In the genomic region with DNA sequence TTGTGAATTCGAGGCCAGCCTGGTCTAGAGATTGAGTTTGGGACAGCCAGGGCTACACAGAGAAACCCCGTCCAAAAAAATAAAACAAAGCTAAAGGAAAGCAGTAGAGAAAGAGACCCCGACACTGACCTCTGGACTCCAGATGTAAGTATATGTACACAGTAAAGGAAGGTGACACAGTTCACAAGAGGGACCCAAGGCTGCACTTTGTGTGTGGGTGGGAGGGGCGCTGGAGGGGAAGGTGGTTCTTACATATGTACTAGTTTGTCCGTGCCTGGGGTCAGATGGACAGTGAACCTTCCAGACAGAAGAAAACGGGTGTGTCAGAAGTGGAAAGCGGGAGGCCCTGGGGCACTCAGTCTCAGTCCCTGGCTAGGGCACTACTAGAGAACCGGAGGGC, we compare ENCODE assay signal across 26 mouse cellular contexts. TPM values are rescaled to one million over a fixed set of nuclear protein-coding genes. Genes with fewer than 3 reads are reported as not detected.
A peak's percentile ranks its signal among the peaks of the same experiment; 100 is the strongest.
DNase-seq lines count a peak whose midpoint lies in the region; ATAC-seq and TF ChIP-seq lines count a peak whose summit lies in the region.
"Had no signal": no experiment of that assay in that cellular context is flagged by ENCODE, and none has a peak within 500 bp of the region (broad histone marks: within the 10 kb centered on the region; RNA-seq: fewer than 3 reads in every experiment).

No protein-coding gene starts in this region.

- H3K4me1 ChIP-seq in testis, adult 2 months (ENCODE audit: control insufficient read depth, insufficient read depth, low read length) = 0 out of 2 replicates have a peak, but pooled peaks cover 2% of the 10 kb centered on the region
- H3K4me1 ChIP-seq in intestine, embryonic 16.5 days (ENCODE audit: control insufficient read depth, insufficient read depth, low read length) = peaks cover 5% of the 10 kb centered on the region; the same call in 1 of the 2 replicates
- H3K4me1 ChIP-seq in kidney, embryonic 16.5 days (ENCODE audit: insufficient read depth, low read length) = no peaks in the 10 kb centered on the region

- peak; percentile 69 for ATAC-seq in intestine, embryonic 16.5 days
- no peak for ATAC-seq in kidney, embryonic 16.5 days (ENCODE audit: low FRiP score, low TSS enrichment)
- ATAC-seq: forebrain, embryonic 14.5 days; forebrain, postnatal 0 days; hindbrain, postnatal 0 days; inflammation-experienced regulatory T-cells, adult 6 months had no signal

- H3K27ac ChIP-seq in testis, adult 2 months (ENCODE audit: control insufficient read depth, insufficient read depth, low read depth, low read length) = peak overlapping the region; percentile 65
- no peak overlapping the region for H3K27ac ChIP-seq in intestine, embryonic 16.5 days (ENCODE audit: low read length)
- H3K27ac ChIP-seq in kidney, embryonic 16.5 days (ENCODE audit: low read length) = no peak overlapping the region
- H3K27ac ChIP-seq: gastrocnemius, adult 2 months; heart, embryonic 13.5 days; hindbrain, embryonic 14.5 days; hindbrain, postnatal 0 days had no signal

- H3K36me3 ChIP-seq in testis, adult 2 months (ENCODE audit: control insufficient read depth, insufficient read depth, low read length) = no peaks in the 10 kb centered on the region
- H3K36me3 ChIP-seq in intestine, embryonic 16.5 days (ENCODE audit: control insufficient read depth, insufficient read depth, low read length) = no peaks in the 10 kb centered on the region
- H3K36me3 ChIP-seq in kidney, embryonic 16.5 days (ENCODE audit: insufficient read depth, low read length) = peaks cover 6% of the 10 kb centered on the region; the same call in 1 of the 2 replicates

- H3K4me3 ChIP-seq in testis, adult 2 months (ENCODE audit: control insufficient read depth, low read depth, low read length) = no peak overlapping the region
- H3K4me3 ChIP-seq in intestine, embryonic 16.5 days (ENCODE audit: low read length) = no peak overlapping the region
- no peak overlapping the region for H3K4me3 ChIP-seq in kidney, embryonic 16.5 days (ENCODE audit: low read length)
- H3K4me3 ChIP-seq: gastrocnemius, adult 2 months; heart, embryonic 13.5 days had no signal

- 0 out of 2 replicates have a peak overlapping the region, but pooled peaks have one; percentile 43 for H3K9ac ChIP-seq in intestine, embryonic 16.5 days (ENCODE audit: low read depth, low read length)
- no peak overlapping the region for H3K9ac ChIP-seq in kidney, embryonic 16.5 days (replicated peaks; ENCODE audit: low read length)
- H3K9ac ChIP-seq: forebrain, postnatal 0 days; hindbrain, embryonic 14.5 days had no signal

- peaks cover 4% of the 10 kb centered on the region; the same call in 1 of the 2 replicates for H3K9me3 ChIP-seq in intestine, embryonic 16.5 days (ENCODE audit: control insufficient read depth, low read length)
- H3K9me3 ChIP-seq in kidney, embryonic 16.5 days (ENCODE audit: low read length) = 0 out of 2 replicates have a peak, but pooled peaks cover 4% of the 10 kb centered on the region
- H3K9me3 ChIP-seq: heart, embryonic 13.5 days had no signal

- peak; percentile 29 for DNase-seq in adrenal gland, adult 2 months
- DNase-seq in adrenal gland, adult 8-10 months = no peak
- DNase-seq in testis, postnatal 10 days (ENCODE audit: low spot score) = no peak
- DNase-seq in thymus, postnatal 25 days = no peak
- no peak for DNase-seq in left cerebral cortex, postnatal 14 days (ENCODE audit: low spot score in 2 of 2)
- DNase-seq: adrenal gland, postnatal 25 days; B cell, adult 2 months; cerebellum, adult 11-12 months; cerebellum, adult 8-10 months; cerebellum, postnatal 10 days; cerebellum, postnatal 36 days; forebrain, postnatal 0 days; gastrocnemius, adult 2 months; gastrocnemius, postnatal 14 days; heart, adult 11 months; heart, postnatal 14 days; heart, postnatal 4 days had no signal

- no peak for TF ChIP-seq POLR2A in testis, adult 2 months (IDR thresholded peaks at IDR 0.05; ENCODE audit: control insufficient read depth, low read depth, low read length)

- intact Hi-C loops in left cerebral cortex, postnatal 14 days (cut with DNase I) = no loop called here

- WGBS in intestine, embryonic 16.5 days = 57% methylated on average over 8 of the region's 8 CpGs
- WGBS in kidney, embryonic 16.5 days = 70% methylated on average over 8 of the region's 8 CpGs

- TF ChIP-seq CTCF in testis, adult 2 months (IDR thresholded peaks at IDR 0.05; ENCODE audit: control insufficient read depth, insufficient read depth, insufficient replicate concordance, low read depth, low read length) = no peak

- no peak overlapping the region for H3K4me2 ChIP-seq in intestine, embryonic 16.5 days (ENCODE audit: low read depth, low read length)
- no peak overlapping the region for H3K4me2 ChIP-seq in kidney, embryonic 16.5 days (replicated peaks; ENCODE audit: low read depth, low read length)
- H3K4me2 ChIP-seq: heart, embryonic 13.5 days; hindbrain, embryonic 14.5 days had no signal

- H3K27me3 ChIP-seq in testis, adult 2 months (ENCODE audit: control insufficient read depth, insufficient read depth, low read length) = no peaks in the 10 kb centered on the region
- no peaks in the 10 kb centered on the region for H3K27me3 ChIP-seq in intestine, embryonic 16.5 days (replicated peaks; ENCODE audit: control insufficient read depth, insufficient read depth, low read length)
- H3K27me3 ChIP-seq in kidney, embryonic 16.5 days (ENCODE audit: insufficient read depth, low read length) = no peaks in the 10 kb centered on the region
- H3K27me3 ChIP-seq: CH12.LX; heart, embryonic 13.5 days had no signal

RNA-seq across cellular contexts. Expression of a gene that starts 9.8 kb away (rescaled TPM):
- 10 to 100 TPM; 32.8 to 35.7 TPM for total RNA-seq in adrenal gland, adult 2 months (2021)
- 27.8 and 29.6 TPM in 2 replicates for polyA plus RNA-seq in adrenal gland, adult 2 months (2012; rRNA removed)
- total RNA-seq in adrenal gland, adult 8-10 months (2022) = 10 to 100 TPM; 31.2 to 80.8 (median 57.9) TPM
- polyA plus RNA-seq in testis, adult 2 months (2012; rRNA removed) = 1,873 and 2,193 TPM in 2 replicates
- polyA plus RNA-seq in intestine, embryonic 16.5 days (2015; fragmentation: Nextera tagmentation; extraction: Ambion mirVana) = 30.5 and 37.1 TPM in 2 replicates
- 57.7 and 76.5 TPM in 2 replicates for polyA plus RNA-seq in kidney, embryonic 16.5 days (2015; fragmentation: Nextera tagmentation; extraction: Ambion mirVana)
- total RNA-seq in left cerebral cortex, postnatal 14 days (2021) = 10 to 100 TPM; 92.6 to 95.3 TPM

RNA-seq across cellular contexts. Expression of a gene that starts 10.2 kb away (rescaled TPM):
- total RNA-seq in adrenal gland, adult 2 months (2021) = 10 to 100 TPM in 1 of 2 experiments, 1 to 10 TPM in 1; 5.3 to 19.1 TPM
- 25.3 and 26.6 TPM in 2 replicates for polyA plus RNA-seq in adrenal gland, adult 2 months (2012; rRNA removed)
- total RNA-seq in adrenal gland, adult 8-10 months (2022) = 10 to 100 TPM in 3 of 4 experiments, 1 to 10 TPM in 1; 7.6 to 32.8 (median 18.4) TPM
- 8.9 and 10.1 TPM in 2 replicates for polyA plus RNA-seq in testis, adult 2 months (2012; rRNA removed)
- 24.5 and 24.8 TPM in 2 replicates for polyA plus RNA-seq in intestine, embryonic 16.5 days (2015; fragmentation: Nextera tagmentation; extraction: Ambion mirVana)
- polyA plus RNA-seq in kidney, embryonic 16.5 days (2015; fragmentation: Nextera tagmentation; extraction: Ambion mirVana) = 20.1 and 20.8 TPM in 2 replicates
- 1 to 10 TPM; 5.2 to 7.2 TPM for total RNA-seq in left cerebral cortex, postnatal 14 days (2021)

RNA-seq across cellular contexts. Expression of a gene that starts 56.0 kb away (rescaled TPM):
- 10 to 100 TPM; 33.0 to 33.5 TPM for total RNA-seq in adrenal gland, adult 2 months (2021)
- polyA plus RNA-seq in adrenal gland, adult 2 months (2012; rRNA removed) = 9.5 and 12.2 TPM in 2 replicates
- 10 to 100 TPM; 34.7 to 56.4 (median 43.6) TPM for total RNA-seq in adrenal gland, adult 8-10 months (2022)
- polyA plus RNA-seq in testis, adult 2 months (2012; rRNA removed) = 31.4 and 36.0 TPM in 2 replicates
- polyA plus RNA-seq in intestine, embryonic 16.5 days (2015; fragmentation: Nextera tagmentation; extraction: Ambion mirVana) = 38.2 and 44.6 TPM in 2 replicates
- polyA plus RNA-seq in kidney, embryonic 16.5 days (2015; fragmentation: Nextera tagmentation; extraction: Ambion mirVana) = 63.9 and 67.6 TPM in 2 replicates
- 10 to 100 TPM; 35.9 to 37.4 TPM for total RNA-seq in left cerebral cortex, postnatal 14 days (2021)

RNA-seq across cellular contexts. Expression of a gene that starts 59.3 kb away (rescaled TPM):
- total RNA-seq in adrenal gland, adult 2 months (2021) = 10 to 100 TPM; 34.0 to 42.8 TPM
- polyA plus RNA-seq in adrenal gland, adult 2 months (2012; rRNA removed) = 58.9 and 62.1 TPM in 2 replicates
- total RNA-seq in adrenal gland, adult 8-10 months (2022) = 10 to 100 TPM; 46.8 to 58.8 (median 49.5) TPM
- polyA plus RNA-seq in testis, adult 2 months (2012; rRNA removed) = 22.7 and 25.1 TPM in 2 replicates
- polyA plus RNA-seq in intestine, embryonic 16.5 days (2015; fragmentation: Nextera tagmentation; extraction: Ambion mirVana) = 28.8 and 30.7 TPM in 2 replicates
- 27.5 and 31.1 TPM in 2 replicates for polyA plus RNA-seq in kidney, embryonic 16.5 days (2015; fragmentation: Nextera tagmentation; extraction: Ambion mirVana)
- total RNA-seq in left cerebral cortex, postnatal 14 days (2021) = 10 to 100 TPM; 57.3 to 60.2 TPM

Comparison
In these comparisons a context has a peak if more than half of its experiments do, and no peak if none do; other contexts are left out.
1. RNA of a gene that starts 9.8 kb away (polyA plus RNA-seq): 1,873 to 2,193 TPM in testis, adult 2 months; 57.7 to 76.5 TPM in kidney, embryonic 16.5 days, 30.5 to 37.1 TPM in intestine, embryonic 16.5 days and 27.8 to 29.6 TPM in adrenal gland, adult 2 months; every median in the first group is over 10 times any median in the second.